Mouse (Mus musculus) liver, embryonic 14.5 days (tissue): ENCODE measurements around the gene Cenpu.

Source experiments
- CTCF ChIP-seq: IDR thresholded peaks from 2 replicates; pipeline ENCODE4 v1.5.1; 2016; ENCODE audit warnings: antibody characterized with exemption, low read depth, control low read depth
- EP300 ChIP-seq: IDR thresholded peaks from 2 replicates; pipeline ENCODE4 v1.6.1; 2016; ENCODE audit warnings: antibody characterized with exemption, low read depth

DNA sequence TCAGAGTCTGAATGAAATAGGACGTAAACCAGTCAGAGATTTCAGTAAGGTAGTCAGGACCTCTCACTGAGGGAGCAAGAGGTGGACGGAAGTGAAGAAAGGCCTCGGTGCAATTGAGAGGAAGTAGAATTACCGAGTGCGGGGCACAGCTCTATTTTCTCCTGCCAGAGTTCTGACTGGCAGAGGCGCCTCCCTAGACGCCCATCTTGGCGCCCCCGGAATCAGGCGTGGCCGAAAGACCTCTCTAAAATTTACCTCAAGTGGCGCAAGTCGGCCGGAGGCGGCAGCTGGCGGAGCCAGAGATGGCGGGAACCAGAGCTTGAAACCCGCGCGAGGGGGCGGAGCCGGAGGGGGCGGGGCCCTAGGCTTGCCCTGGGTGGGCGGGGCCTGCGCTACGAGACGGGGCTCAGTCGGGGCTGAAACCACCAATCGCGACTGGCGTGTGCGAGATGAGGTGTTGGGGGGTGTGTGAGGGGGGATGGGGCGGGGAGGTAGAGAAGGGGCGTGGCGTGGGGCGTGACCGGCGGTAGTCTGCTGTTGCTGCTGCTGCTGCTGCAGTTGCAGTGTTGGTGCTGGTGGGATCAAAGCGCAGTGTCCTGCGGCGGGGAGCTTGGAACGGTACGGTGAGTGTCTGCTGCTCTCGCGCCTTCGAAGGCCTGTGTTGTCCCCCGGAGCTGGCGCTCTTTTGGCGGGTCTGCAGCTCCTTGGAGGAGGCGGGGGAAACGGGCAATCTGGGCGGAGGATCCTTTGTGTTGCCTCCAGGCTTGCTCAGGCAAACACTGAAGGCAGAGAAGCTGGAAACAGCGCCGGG, 65.3 kb downstream of the Cenpu start, which contains the start of the genes Primpol and Casp3:
- TF ChIP-seq CTCF, result 0 out of 2 replicates have a peak, but pooled peaks have one; percentile 21
- 0 out of 2 replicates have a peak, but pooled peaks have one; percentile 7 for TF ChIP-seq EP300
